Mouse (Mus musculus): ENCODE measurements around the gene Fbxo2. TPM values are rescaled to one million over a fixed set of nuclear protein-coding genes. Genes with fewer than 3 reads are reported as not detected.

Fbxo2 gene
- polyA plus RNA-seq, 1 experiment from 2014 or later: 3.2 TPM

Small RNA genes within 50 kb of the gene (microRNA-seq; reads per million reads assigned to microRNA genes)
- gene Mir7022: not detected

Other genes with a start within 250 kb of the Fbxo2 start
- gene Plod1, start 223.9 kb upstream of the Fbxo2 start, polyA plus RNA-seq (2014; fragmentation: Nextera tagmentation; extraction: Ambion mirVana): 13.5 and 20.7 TPM in 2 replicates
- 15.5 and 15.8 TPM in 2 replicates for gene 2510039O18Rik, start 219.7 kb upstream of the Fbxo2 start, polyA plus RNA-seq (2014; fragmentation: Nextera tagmentation; extraction: Ambion mirVana)
- not detected in 2 replicates for gene Nppb, start 174.8 kb upstream of the Fbxo2 start, polyA plus RNA-seq (2014; fragmentation: Nextera tagmentation; extraction: Ambion mirVana)
- gene Nppa, start 159.9 kb upstream of the Fbxo2 start, polyA plus RNA-seq (2014; fragmentation: Nextera tagmentation; extraction: Ambion mirVana): 2.9 and 4.1 TPM in 2 replicates
- gene Clcn6, start 121.8 kb upstream of the Fbxo2 start, polyA plus RNA-seq (2014; fragmentation: Nextera tagmentation; extraction: Ambion mirVana): 26.4 and 26.9 TPM in 2 replicates
- gene Mthfr, start 121.5 kb upstream of the Fbxo2 start, polyA plus RNA-seq (2014; fragmentation: Nextera tagmentation; extraction: Ambion mirVana): 16.9 and 25.4 TPM in 2 replicates
- gene Agtrap, start 72.6 kb upstream of the Fbxo2 start, polyA plus RNA-seq (2014; fragmentation: Nextera tagmentation; extraction: Ambion mirVana): 3.7 and 6.3 TPM in 2 replicates
- gene Mad2l2, start 30.2 kb upstream of the Fbxo2 start, polyA plus RNA-seq (2014; fragmentation: Nextera tagmentation; extraction: Ambion mirVana): 122 and 133 TPM in 2 replicates
- 21.8 and 24.7 TPM in 2 replicates for gene Draxin, start 29.9 kb upstream of the Fbxo2 start, polyA plus RNA-seq (2014; fragmentation: Nextera tagmentation; extraction: Ambion mirVana)
- gene Fbxo6, start 8.5 kb upstream of the Fbxo2 start, polyA plus RNA-seq (2014; fragmentation: Nextera tagmentation; extraction: Ambion mirVana): 18.7 and 22.8 TPM in 2 replicates
- gene Fbxo44, start 139 bp upstream of the Fbxo2 start, polyA plus RNA-seq (2014; fragmentation: Nextera tagmentation; extraction: Ambion mirVana): 102 and 106 TPM in 2 replicates
- 10.6 and 11.8 TPM in 2 replicates for gene Disp3, start 127.3 kb downstream of the Fbxo2 start, polyA plus RNA-seq (2014; fragmentation: Nextera tagmentation; extraction: Ambion mirVana)

All from midbrain, embryonic 14.5 days (tissue).